Mouse (Mus musculus): ENCODE data around the gene Cntfr. TPM values are rescaled to one million over a fixed set of nuclear protein-coding genes. Genes with fewer than 3 reads are reported as not detected.
"Not testable (repeated sequence)": the region's sequence is repeated elsewhere in the genome, so short reads cannot be mapped to it uniquely, and the experiment has no call there.

The Cntfr gene
- polyA plus RNA-seq, 1 experiment from 2014 or later: 6.0 TPM

- not testable (repeated sequence) for ATAC-seq (replicated peaks; ENCODE audit: low FRiP score); H3K4me3 ChIP-seq (ENCODE audit: low read depth, low read length); H3K4me1 ChIP-seq (replicated peaks; ENCODE audit: control insufficient read depth, insufficient read depth, low read length); H3K9me3 ChIP-seq (ENCODE audit: control insufficient read depth, low read length); DNase-seq (ENCODE audit: low spot score); H3K4me2 ChIP-seq; H3K27ac ChIP-seq (ENCODE audit: low read depth, low read length); H3K9ac ChIP-seq (ENCODE audit: low read depth, low read length); H3K36me3 ChIP-seq (ENCODE audit: control insufficient read depth, insufficient read depth, low read length)
- peaks cover 21% of the 10 kb centered on the region for H3K27me3 ChIP-seq (replicated peaks; ENCODE audit: control insufficient read depth, insufficient read depth, low read length)
- 5% methylated on average over 12 of the region's 14 CpGs for WGBS
Observed at GRCm38 (mm10) chr4:41684931-41685453, 11.9 kb downstream of the Cntfr start.

- peaks cover 25% of the 10 kb centered on the region for H3K27me3 ChIP-seq (replicated peaks; ENCODE audit: control insufficient read depth, insufficient read depth, low read length)
- H3K9me3 ChIP-seq (ENCODE audit: control insufficient read depth, low read length); H3K4me3 ChIP-seq (ENCODE audit: low read depth, low read length); H3K36me3 ChIP-seq (ENCODE audit: control insufficient read depth, insufficient read depth, low read length); H3K27ac ChIP-seq (ENCODE audit: low read depth, low read length); H3K4me2 ChIP-seq; DNase-seq (ENCODE audit: low spot score); H3K9ac ChIP-seq (ENCODE audit: low read depth, low read length); H3K4me1 ChIP-seq (replicated peaks; ENCODE audit: control insufficient read depth, insufficient read depth, low read length): not testable (repeated sequence)
- 4% methylated on average over 21 of the region's 27 CpGs for WGBS
- ATAC-seq (replicated peaks; ENCODE audit: low FRiP score): peak; percentile 4; the same call in 1 of the 2 replicates
Observed at GRCm38 (mm10) chr4:41684131-41684930, 12.6 kb downstream of the Cntfr start.

GRCm38 (mm10) chr4:41683303-41683702, 13.6 kb downstream of the Cntfr start:
- not testable (repeated sequence) for H3K4me2 ChIP-seq; H3K36me3 ChIP-seq (ENCODE audit: control insufficient read depth, insufficient read depth, low read length); H3K4me1 ChIP-seq (replicated peaks; ENCODE audit: control insufficient read depth, insufficient read depth, low read length); DNase-seq (ENCODE audit: low spot score); H3K27ac ChIP-seq (ENCODE audit: low read depth, low read length); H3K9me3 ChIP-seq (ENCODE audit: control insufficient read depth, low read length); H3K4me3 ChIP-seq (ENCODE audit: low read depth, low read length); H3K9ac ChIP-seq (ENCODE audit: low read depth, low read length)
- H3K27me3 ChIP-seq (replicated peaks; ENCODE audit: control insufficient read depth, insufficient read depth, low read length): peaks cover 25% of the 10 kb centered on the region
- 0% methylated on average over 5 of the region's 27 CpGs for WGBS
- ATAC-seq (replicated peaks; ENCODE audit: low FRiP score): 0 out of 2 replicates have a peak, but pooled peaks have one; percentile 29

- Histone ChIP-seq H3K4me3 (ENCODE audit: low read depth, low read length) (no peak overlapping the region), H3K4me2 (no peak overlapping the region), H3K9me3 (ENCODE audit: control insufficient read depth, low read length) (no peaks in the 10 kb centered on the region), H3K9ac (ENCODE audit: low read depth, low read length) (no peak overlapping the region), H3K4me1 (replicated peaks; ENCODE audit: control insufficient read depth, insufficient read depth, low read length) (peaks cover 9% of the 10 kb centered on the region), H3K36me3 (ENCODE audit: control insufficient read depth, insufficient read depth, low read length) (no peaks in the 10 kb centered on the region), H3K27ac (ENCODE audit: low read depth, low read length) (peak overlapping the region; percentile 26), H3K27me3 (replicated peaks; ENCODE audit: control insufficient read depth, insufficient read depth, low read length) (peaks cover 25% of the 10 kb centered on the region)
- ATAC-seq (replicated peaks; ENCODE audit: low FRiP score): no peak
- 16% methylated on average over 6 of the region's 6 CpGs for WGBS
- DNase-seq (ENCODE audit: low spot score): no peak
Observed at GRCm38 (mm10) chr4:41682789-41683188, 14.1 kb downstream of the Cntfr start.

GRCm38 (mm10) chr4:41681947-41682346, 14.9 kb downstream of the Cntfr start:
- DNase-seq (ENCODE audit: low spot score) (no peak), ATAC-seq (replicated peaks; ENCODE audit: low FRiP score) (no peak)
- peaks cover 9% of the 10 kb centered on the region for H3K4me1 ChIP-seq (replicated peaks; ENCODE audit: control insufficient read depth, insufficient read depth, low read length)
- no peak overlapping the region for H3K4me2 ChIP-seq
- H3K9ac ChIP-seq (ENCODE audit: low read depth, low read length): no peak overlapping the region
- H3K27me3 ChIP-seq (replicated peaks; ENCODE audit: control insufficient read depth, insufficient read depth, low read length): peaks cover 26% of the 10 kb centered on the region
- H3K4me3 ChIP-seq (ENCODE audit: low read depth, low read length): no peak overlapping the region
- no peak overlapping the region for H3K27ac ChIP-seq (ENCODE audit: low read depth, low read length)
- no peaks in the 10 kb centered on the region for H3K36me3 ChIP-seq (ENCODE audit: control insufficient read depth, insufficient read depth, low read length)
- no peaks in the 10 kb centered on the region for H3K9me3 ChIP-seq (ENCODE audit: control insufficient read depth, low read length)
- WGBS: 67% methylated on average over 10 of the region's 10 CpGs

- H3K4me2 ChIP-seq: no peak overlapping the region
- H3K4me1 ChIP-seq (replicated peaks; ENCODE audit: control insufficient read depth, insufficient read depth, low read length): peaks cover 13% of the 10 kb centered on the region
- H3K27ac ChIP-seq (ENCODE audit: low read depth, low read length): no peak overlapping the region
- no peak overlapping the region for H3K4me3 ChIP-seq (ENCODE audit: low read depth, low read length)
- DNase-seq (ENCODE audit: low spot score) (no peak), ATAC-seq (replicated peaks; ENCODE audit: low FRiP score) (no peak)
- H3K9ac ChIP-seq (ENCODE audit: low read depth, low read length): no peak overlapping the region
- H3K9me3 ChIP-seq (ENCODE audit: control insufficient read depth, low read length): no peaks in the 10 kb centered on the region
- no peaks in the 10 kb centered on the region for H3K36me3 ChIP-seq (ENCODE audit: control insufficient read depth, insufficient read depth, low read length)
- H3K27me3 ChIP-seq (replicated peaks; ENCODE audit: control insufficient read depth, insufficient read depth, low read length): peaks cover 31% of the 10 kb centered on the region
- 65% methylated on average over 4 of the region's 4 CpGs for WGBS
Observed at GRCm38 (mm10) chr4:41681176-41681575, 15.7 kb downstream of the Cntfr start.

GRCm38 (mm10) chr4:41679291-41679690, 17.6 kb downstream of the Cntfr start:
- Histone ChIP-seq H3K9ac (ENCODE audit: low read depth, low read length) (no peak overlapping the region), H3K27me3 (replicated peaks; ENCODE audit: control insufficient read depth, insufficient read depth, low read length) (peaks cover 37% of the 10 kb centered on the region), H3K36me3 (ENCODE audit: control insufficient read depth, insufficient read depth, low read length) (no peaks in the 10 kb centered on the region), H3K27ac (ENCODE audit: low read depth, low read length) (peak overlapping the region; percentile 34; the same call in 1 of the 2 replicates), H3K9me3 (ENCODE audit: control insufficient read depth, low read length) (no peaks in the 10 kb centered on the region), H3K4me3 (ENCODE audit: low read depth, low read length) (no peak overlapping the region), H3K4me1 (replicated peaks; ENCODE audit: control insufficient read depth, insufficient read depth, low read length) (peaks cover 16% of the 10 kb centered on the region), H3K4me2 (no peak overlapping the region)
- 57% methylated on average over 2 of the region's 2 CpGs for WGBS
- ATAC-seq (replicated peaks; ENCODE audit: low FRiP score) (no peak), DNase-seq (ENCODE audit: low spot score) (no peak)

GRCm38 (mm10) chr4:41678863-41679262, 18.0 kb downstream of the Cntfr start:
- no peak overlapping the region for H3K9ac ChIP-seq (ENCODE audit: low read depth, low read length)

More at GRCm38 (mm10) chr4:41678863-41679262, 18.0 kb downstream of the Cntfr start:
- H3K27ac ChIP-seq (ENCODE audit: low read depth, low read length): no peak overlapping the region
- no peak for ATAC-seq (replicated peaks; ENCODE audit: low FRiP score)
- H3K4me1 ChIP-seq (replicated peaks; ENCODE audit: control insufficient read depth, insufficient read depth, low read length): peaks cover 16% of the 10 kb centered on the region
- DNase-seq (ENCODE audit: low spot score): no peak
- WGBS: 61% methylated on average over 6 of the region's 6 CpGs
- H3K27me3 ChIP-seq (replicated peaks; ENCODE audit: control insufficient read depth, insufficient read depth, low read length): peaks cover 38% of the 10 kb centered on the region
- no peaks in the 10 kb centered on the region for H3K9me3 ChIP-seq (ENCODE audit: control insufficient read depth, low read length)
- no peaks in the 10 kb centered on the region for H3K36me3 ChIP-seq (ENCODE audit: control insufficient read depth, insufficient read depth, low read length)
- H3K4me3 ChIP-seq (ENCODE audit: low read depth, low read length): no peak overlapping the region
- no peak overlapping the region for H3K4me2 ChIP-seq
